Mouse (Mus musculus): ENCODE measurements around the gene Ddx59.
A peak's percentile ranks its signal among the peaks of the same experiment; 100 is the strongest.

Ddx59 gene

DNA sequence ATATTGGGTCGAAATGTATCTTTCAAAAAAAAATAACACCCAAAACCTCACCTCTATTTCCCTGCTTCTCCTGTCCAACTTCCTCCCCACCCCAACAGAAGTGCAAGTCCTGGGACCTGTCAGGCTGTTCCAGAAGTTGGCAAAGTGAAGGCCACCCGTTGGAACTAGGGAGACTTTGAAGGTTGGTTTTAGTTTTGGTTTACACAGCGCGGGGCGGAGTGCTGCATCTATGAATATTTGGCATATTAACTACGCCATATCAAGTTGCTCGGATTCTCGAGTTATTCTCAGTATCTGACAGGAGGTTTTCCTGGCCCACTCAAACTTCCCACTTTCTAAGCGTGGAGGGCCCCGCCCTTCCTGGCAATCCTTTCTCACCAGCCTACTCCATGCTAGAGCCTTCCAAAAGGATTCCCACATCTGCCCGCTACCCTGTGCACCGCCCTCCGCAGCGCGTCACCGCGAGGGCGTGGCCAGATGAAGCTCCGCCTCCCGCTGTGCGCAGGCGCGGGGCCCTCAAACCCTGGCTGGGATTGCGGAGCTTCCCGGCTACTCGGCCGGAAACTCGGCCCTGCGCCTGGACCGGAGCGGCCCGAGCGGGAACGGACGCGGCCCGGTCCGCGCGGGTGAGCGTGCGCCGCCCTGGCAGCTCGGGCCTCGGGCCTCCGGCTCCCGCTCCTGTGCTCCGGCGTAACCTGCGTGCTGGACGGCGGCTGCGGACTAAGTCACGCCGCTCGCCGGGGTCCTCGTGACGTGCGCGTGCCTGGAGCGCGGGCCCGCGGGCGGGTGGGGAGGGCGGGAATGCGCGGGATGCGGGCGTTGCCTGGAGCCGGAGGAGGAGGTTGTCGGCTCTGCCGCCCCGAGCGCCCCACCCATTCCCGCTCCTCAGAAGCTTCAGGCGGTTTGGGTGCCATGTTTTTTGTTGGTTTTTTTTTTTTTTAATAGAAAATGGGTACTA, at the start of gene Ddx59:
Ddx59 (plus strand) TSS at position 474 of the 958 bp plus-strand sequence.
- DNase-seq (ENCODE audit: low spot score) = peak; percentile 98

GRCm38 (mm10) chr1:136365986-136366385, 49.1 kb upstream of the Ddx59 start:
- no peak for DNase-seq (ENCODE audit: low spot score)

DNA sequence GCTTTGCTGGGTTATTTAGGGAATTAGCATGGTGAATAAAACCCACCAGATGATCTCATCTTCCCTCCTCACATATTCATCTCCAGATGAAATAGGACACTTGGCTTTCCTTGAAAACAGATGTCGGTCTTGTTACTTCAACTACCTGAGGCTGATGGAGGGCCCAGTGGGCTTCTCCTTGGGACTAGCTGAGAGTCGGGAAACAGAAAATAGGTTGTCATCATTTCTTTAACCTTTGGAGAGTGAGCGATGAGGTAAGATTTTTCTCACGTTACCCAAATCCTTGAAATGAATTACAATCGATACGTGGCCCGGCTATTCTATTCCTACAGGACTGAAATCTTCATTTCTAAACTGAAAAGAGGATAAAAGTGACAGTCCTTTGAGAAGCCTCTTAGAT, 35.8 kb upstream of the Ddx59 start:
- DNase-seq (ENCODE audit: low spot score) = no peak

DNA sequence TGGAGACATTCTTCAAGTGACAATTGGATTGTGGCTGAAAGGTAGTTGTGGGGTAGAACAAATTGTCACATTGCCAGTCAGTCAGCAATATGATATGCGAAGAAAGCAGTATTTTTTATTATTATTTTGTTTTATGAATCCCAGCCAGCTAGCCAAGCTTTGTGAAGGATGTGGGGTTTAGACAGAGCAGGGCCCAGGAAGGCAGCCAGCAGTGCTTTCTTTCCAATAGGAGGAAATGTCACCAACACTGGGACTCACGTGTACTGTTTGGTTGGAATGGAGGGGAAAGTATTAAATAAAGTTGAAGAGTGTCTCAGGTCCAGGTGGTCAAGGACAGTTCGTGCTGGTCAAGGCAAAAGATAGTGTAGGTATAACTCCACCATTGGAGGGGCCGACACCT, 34.9 kb upstream of the Ddx59 start:
- DNase-seq (ENCODE audit: low spot score) = no peak

DNA sequence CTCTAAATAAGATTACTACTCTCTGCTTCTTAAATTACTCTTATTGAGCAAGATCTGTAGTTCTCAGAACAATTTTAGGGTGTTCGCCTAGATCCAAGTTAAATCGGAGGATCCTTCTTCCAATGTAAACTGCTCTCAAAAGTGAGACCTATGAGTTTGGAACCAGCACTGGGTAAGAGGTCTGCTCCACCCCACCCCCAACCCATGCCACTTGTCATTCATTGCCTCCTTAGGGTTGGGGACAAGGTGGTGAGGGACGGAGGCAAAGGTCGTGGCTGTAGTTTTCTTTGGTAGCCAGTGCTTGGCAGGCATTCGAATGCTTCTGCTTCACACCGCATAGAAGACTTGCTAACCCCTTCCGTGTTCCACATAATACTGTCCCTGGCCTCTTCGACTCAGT, 34.5 kb upstream of the Ddx59 start:
- no peak for DNase-seq (ENCODE audit: low spot score)

DNA sequence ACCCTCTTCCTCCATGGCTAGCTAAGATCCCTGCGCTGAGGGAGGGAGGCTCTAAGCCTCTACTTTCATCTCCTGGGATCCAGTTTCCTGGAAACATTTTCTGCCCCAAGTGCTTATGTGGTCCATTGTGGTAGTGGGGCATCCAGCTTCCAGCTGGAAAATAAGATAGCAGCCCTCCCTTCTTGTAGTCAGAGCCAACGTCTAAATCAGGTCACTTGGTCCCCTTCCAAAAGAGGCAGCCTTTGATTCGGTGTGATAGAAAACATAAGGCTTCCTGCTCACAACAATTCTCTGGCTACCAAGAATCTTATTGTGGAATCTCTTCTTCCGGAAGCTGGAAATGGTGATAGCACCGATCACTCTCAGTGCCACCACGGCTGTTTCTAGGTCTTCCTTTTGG, 33.9 kb upstream of the Ddx59 start:
- no peak for DNase-seq (ENCODE audit: low spot score)

DNA sequence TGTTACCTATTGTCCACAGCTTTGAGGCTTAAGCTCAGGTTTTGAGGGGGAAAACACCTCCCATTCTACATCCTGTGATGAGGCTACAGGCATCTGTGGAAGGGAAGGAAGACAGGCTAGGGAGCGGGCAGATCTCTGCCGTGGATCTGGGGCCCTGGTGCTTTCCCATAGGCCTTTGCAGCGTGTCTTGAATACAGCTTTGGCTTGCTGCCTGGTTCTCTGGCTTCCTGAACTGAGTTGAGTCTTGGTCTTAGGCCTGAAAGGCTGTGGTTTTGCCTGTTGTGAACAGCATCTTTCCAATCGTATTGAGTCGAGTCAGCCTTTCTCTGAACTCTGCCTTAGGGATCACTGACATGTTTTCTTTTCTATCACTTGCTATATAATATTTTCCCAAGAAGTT, 33.5 kb upstream of the Ddx59 start:
- no peak for DNase-seq (ENCODE audit: low spot score)

- DNase-seq (ENCODE audit: low spot score) = no peak
These were observed 28.2 kb upstream of the Ddx59 start for GRCm38 (mm10) chr1:136386914-136387313.

- DNase-seq (ENCODE audit: low spot score) = no peak
These were observed 20.6 kb upstream of the Ddx59 start for GRCm38 (mm10) chr1:136394506-136394905.

DNA sequence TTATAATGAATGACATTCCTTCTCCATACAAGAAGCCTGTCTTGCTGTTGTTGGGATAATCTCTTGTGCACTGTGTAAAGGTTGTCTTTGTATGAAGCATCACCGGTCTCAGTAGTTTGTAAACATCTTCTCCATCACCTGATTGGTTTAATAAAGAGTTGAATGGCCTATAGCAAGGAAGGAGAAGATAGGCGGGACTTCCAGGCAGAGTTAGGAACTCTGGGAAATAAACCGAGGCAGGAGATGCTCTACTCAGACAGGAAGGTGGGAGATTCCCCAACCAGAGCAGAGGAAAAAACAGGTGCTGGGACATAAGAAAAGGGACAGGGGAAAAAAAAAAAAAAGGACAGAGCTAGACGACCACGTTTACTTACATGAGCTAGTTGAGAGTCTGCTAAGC, 20.0 kb upstream of the Ddx59 start:
- DNase-seq (ENCODE audit: low spot score) = no peak

DNA sequence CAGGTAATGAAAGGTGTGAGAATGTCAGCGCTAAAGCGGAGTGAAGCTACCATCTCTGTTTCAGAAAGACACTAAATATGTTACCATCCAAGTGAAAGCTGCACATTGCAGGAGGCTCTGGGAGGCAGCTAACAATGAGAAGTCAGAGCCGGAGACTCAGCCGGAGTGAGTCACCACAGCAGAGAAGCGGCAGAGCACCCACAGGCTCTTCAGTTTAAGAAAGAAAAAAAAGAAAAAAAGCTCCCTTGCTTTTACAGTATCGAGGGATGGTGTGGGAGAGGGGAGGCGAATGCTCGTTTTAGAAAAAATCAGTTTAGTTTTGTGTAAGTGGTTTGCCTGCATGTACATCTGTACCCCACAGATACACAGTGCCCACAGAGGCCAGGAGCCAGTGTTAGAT, 13.8 kb upstream of the Ddx59 start:
- DNase-seq (ENCODE audit: low spot score) = no peak

GRCm38 (mm10) chr1:136409631-136410030, 5.4 kb upstream of the Ddx59 start:
- DNase-seq (ENCODE audit: low spot score) = no peak

DNA sequence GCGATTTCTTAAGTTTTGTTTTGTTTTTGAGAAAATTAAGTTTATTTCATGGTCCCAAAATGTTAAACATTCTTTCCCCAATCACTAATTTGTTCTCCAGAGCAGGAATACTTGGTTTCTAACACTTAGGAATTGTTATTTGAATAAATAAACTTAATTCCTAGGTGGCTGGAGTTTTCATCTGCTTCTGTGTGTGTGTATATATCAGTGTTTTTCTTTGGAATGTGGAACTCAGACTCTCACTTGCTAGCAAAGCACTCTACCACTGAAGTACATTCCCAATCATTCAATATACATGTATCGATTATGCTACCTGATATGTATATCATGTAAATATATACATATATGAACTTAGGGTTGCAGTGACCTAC, 670 bp downstream of the Ddx59 start:
- DNase-seq (ENCODE audit: low spot score) = no peak

DNA sequence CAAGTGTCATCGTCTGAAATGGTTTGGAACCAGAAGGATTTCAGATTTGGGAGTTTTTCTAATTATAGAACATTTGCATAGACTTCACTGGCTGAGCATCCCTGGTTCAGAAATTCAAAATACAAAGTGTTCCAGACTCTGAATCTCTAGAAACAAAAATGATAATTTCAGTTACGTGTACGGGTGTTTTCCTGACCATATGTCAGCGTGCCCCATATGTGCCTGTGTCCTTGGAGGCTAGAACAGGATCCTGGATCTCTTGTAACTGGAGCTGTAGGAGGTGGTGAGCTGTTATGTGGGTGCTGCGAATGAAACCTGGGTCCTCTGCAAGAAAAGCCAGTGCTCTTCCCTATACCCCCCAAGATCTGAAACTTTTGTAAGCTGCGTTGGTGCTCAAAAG, 3.3 kb downstream of the Ddx59 start:
- DNase-seq (ENCODE audit: low spot score) = no peak

- DNase-seq (ENCODE audit: low spot score) = no peak
These were observed 12.3 kb downstream of the Ddx59 start for GRCm38 (mm10) chr1:136427166-136427969.

GRCm38 (mm10) chr1:136428981-136429380, 13.9 kb downstream of the Ddx59 start:
- no peak for DNase-seq (ENCODE audit: low spot score)

- no peak for DNase-seq (ENCODE audit: low spot score)
These were observed 15.2 kb downstream of the Ddx59 start for GRCm38 (mm10) chr1:136430126-136430818.

GRCm38 (mm10) chr1:136440741-136441140, 25.7 kb downstream of the Ddx59 start:
- DNase-seq (ENCODE audit: low spot score) = no peak

GRCm38 (mm10) chr1:136442809-136443208, 27.7 kb downstream of the Ddx59 start:
- no peak for DNase-seq (ENCODE audit: low spot score)

- DNase-seq (ENCODE audit: low spot score) = no peak
These were observed 29.6 kb downstream of the Ddx59 start for GRCm38 (mm10) chr1:136444555-136445255.

GRCm38 (mm10) chr1:136446933-136447332, 31.9 kb downstream of the Ddx59 start:
- DNase-seq (ENCODE audit: low spot score) = no peak

- DNase-seq (ENCODE audit: low spot score) = no peak
These were observed 32.3 kb downstream of the Ddx59 start for GRCm38 (mm10) chr1:136447338-136447737.
